ENCODE assay signal across 11 mouse cellular contexts in the genomic region with DNA sequence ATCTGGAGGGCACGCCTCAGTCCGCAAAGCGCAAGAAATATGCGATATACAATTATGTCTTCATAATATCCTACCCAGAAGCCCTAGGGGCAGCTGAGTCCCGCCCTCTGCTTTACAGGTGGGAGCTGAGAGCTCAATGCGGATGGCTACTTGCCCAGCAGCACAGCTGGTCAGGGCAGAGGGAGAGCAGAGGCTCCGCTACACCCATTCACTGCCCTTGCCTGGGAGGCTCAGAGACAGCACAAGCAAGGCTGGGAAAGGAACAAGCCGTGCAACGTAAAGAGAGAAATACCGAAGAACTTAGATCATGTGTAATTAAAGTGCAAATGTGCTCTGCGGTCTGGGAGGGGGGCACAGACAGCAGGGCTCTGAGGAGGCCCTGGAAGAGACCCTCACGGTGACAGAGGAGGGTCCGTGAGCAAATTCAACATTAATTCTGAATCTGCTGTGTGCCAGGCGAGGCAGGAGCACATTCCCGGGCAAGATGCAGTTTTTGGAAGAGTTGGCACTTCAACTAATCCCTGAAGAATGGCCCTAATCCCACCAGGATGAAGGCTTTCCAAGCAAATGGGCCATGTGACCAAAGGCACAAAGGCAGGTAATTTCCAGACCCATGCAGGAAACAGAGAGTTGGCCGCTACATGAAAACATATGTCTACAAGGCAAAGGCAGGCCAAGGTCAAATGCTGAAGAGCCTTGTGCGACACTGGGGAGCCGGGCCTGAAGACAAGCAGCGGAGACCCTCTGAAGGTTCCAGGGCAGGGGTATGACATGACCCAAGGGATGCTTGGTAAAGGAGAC.
A peak's percentile ranks its signal among the peaks of the same experiment; 100 is the strongest.
DNase-seq lines count a peak whose midpoint lies in the region; ATAC-seq lines count a peak whose summit lies in the region.
"Had no signal": no experiment of that assay in that cellular context is flagged by ENCODE, and none has a peak within 500 bp of the region (broad histone marks: within the 10 kb centered on the region; RNA-seq: fewer than 3 reads in every experiment).

No protein-coding gene starts in this region.

- 64% methylated on average over 19 of the region's 19 CpGs for WGBS in heart, embryonic 15.5 days
- WGBS in hindbrain, embryonic 13.5 days = 81% methylated on average over 19 of the region's 19 CpGs
- WGBS in neural tube, embryonic 14.5 days = 78% methylated on average over 19 of the region's 19 CpGs

- no peak overlapping the region for H3K9ac ChIP-seq in heart, embryonic 15.5 days
- no peak overlapping the region for H3K9ac ChIP-seq in hindbrain, embryonic 13.5 days
- 0 out of 2 replicates have a peak overlapping the region, but pooled peaks have one; percentile 25 for H3K9ac ChIP-seq in neural tube, embryonic 14.5 days (replicated peaks; ENCODE audit: low read depth, low read length)
- H3K9ac ChIP-seq: neural tube, embryonic 12.5 days had no signal

- H3K9me3 ChIP-seq in heart, embryonic 15.5 days (replicated peaks) = no peaks in the 10 kb centered on the region
- no peaks in the 10 kb centered on the region for H3K9me3 ChIP-seq in hindbrain, embryonic 13.5 days
- H3K9me3 ChIP-seq in neural tube, embryonic 14.5 days (ENCODE audit: control insufficient read depth, low read length) = no peaks in the 10 kb centered on the region
- H3K9me3 ChIP-seq: neural tube, embryonic 12.5 days had no signal

- no peaks in the 10 kb centered on the region for H3K27me3 ChIP-seq in heart, embryonic 15.5 days
- H3K27me3 ChIP-seq in hindbrain, embryonic 13.5 days = no peaks in the 10 kb centered on the region
- no peaks in the 10 kb centered on the region for H3K27me3 ChIP-seq in neural tube, embryonic 14.5 days (ENCODE audit: control insufficient read depth, insufficient read depth, low read length)
- H3K27me3 ChIP-seq: neural tube, embryonic 12.5 days had no signal

- peak overlapping the region; percentile 65 for H3K27ac ChIP-seq in heart, embryonic 15.5 days
- H3K27ac ChIP-seq in hindbrain, embryonic 13.5 days = peak overlapping the region; percentile 30; the same call in 1 of the 2 replicates
- no peak overlapping the region for H3K27ac ChIP-seq in neural tube, embryonic 14.5 days (ENCODE audit: low read depth, low read length)
- H3K27ac ChIP-seq: neural tube, embryonic 12.5 days had no signal

- DNase-seq in heart, adult 18-20 months = no peak
- DNase-seq in cerebellum, postnatal 36 days = peak; percentile 37 to 57
- no peak for DNase-seq in lung, adult 18-20 months
- no peak for DNase-seq in kidney, adult 18-20 months
- no peak for DNase-seq in lung, postnatal 36 days
- DNase-seq: kidney, postnatal 25 days; lung, postnatal 4 days had no signal

- no peak overlapping the region; the same call in 1 of the 2 replicates for H3K4me2 ChIP-seq in heart, embryonic 15.5 days
- H3K4me2 ChIP-seq in hindbrain, embryonic 13.5 days = no peak overlapping the region
- H3K4me2 ChIP-seq in neural tube, embryonic 14.5 days (ENCODE audit: low read depth, low read length) = no peak overlapping the region
- H3K4me2 ChIP-seq: neural tube, embryonic 12.5 days had no signal

- H3K4me1 ChIP-seq in heart, embryonic 15.5 days (replicated peaks) = peaks cover 64% of the 10 kb centered on the region
- H3K4me1 ChIP-seq in hindbrain, embryonic 13.5 days (replicated peaks) = peaks cover 37% of the 10 kb centered on the region
- 0 out of 2 replicates have a peak, but pooled peaks cover 6% of the 10 kb centered on the region for H3K4me1 ChIP-seq in neural tube, embryonic 14.5 days (ENCODE audit: control insufficient read depth, insufficient read depth, low read length)

- no peak overlapping the region for H3K4me3 ChIP-seq in heart, embryonic 15.5 days
- H3K4me3 ChIP-seq in hindbrain, embryonic 13.5 days = no peak overlapping the region
- H3K4me3 ChIP-seq in neural tube, embryonic 14.5 days (ENCODE audit: low read depth, low read length) = no peak overlapping the region
- H3K4me3 ChIP-seq: neural tube, embryonic 12.5 days had no signal

- no peaks in the 10 kb centered on the region for H3K36me3 ChIP-seq in heart, embryonic 15.5 days
- H3K36me3 ChIP-seq in hindbrain, embryonic 13.5 days = no peaks in the 10 kb centered on the region
- no peaks in the 10 kb centered on the region for H3K36me3 ChIP-seq in neural tube, embryonic 14.5 days (ENCODE audit: control insufficient read depth, insufficient read depth, low read length)
- H3K36me3 ChIP-seq: neural tube, embryonic 12.5 days had no signal

- ATAC-seq in heart, embryonic 15.5 days (replicated peaks; ENCODE audit: insufficient number of reproducible peaks, insufficient read depth, low FRiP score, low read depth) = 0 out of 2 replicates have a peak, but pooled peaks have one; percentile 8
- no peak for ATAC-seq in hindbrain, embryonic 13.5 days (ENCODE audit: low FRiP score)
- ATAC-seq in neural tube, embryonic 14.5 days (ENCODE audit: low read depth) = no peak

Comparison
In these comparisons a context has a peak if more than half of its experiments do, and no peak if none do; other contexts are left out.
1. DNase-seq: peak in cerebellum, postnatal 36 days (2 of 2); none in heart, adult 18-20 months (0 of 2), lung, adult 18-20 months (0 of 2), kidney, adult 18-20 months (single experiment) and lung, postnatal 36 days (single experiment).